Mouse (Mus musculus) adrenal gland, postnatal 4 days (tissue): Measurements from ENCODE around the gene Cmc2. TPM values are rescaled to one million over a fixed set of nuclear protein-coding genes. Genes with fewer than 3 reads are reported as not detected.

ENCODE experiments used
- DNase-seq, 2 experiments: peaks; one replicate each; pipeline ENCODE4 v3.0.0; 2021 to 2022; ENCODE audit warnings: low spot score in 2 of 2, mixed read lengths in 2 of 2
- total RNA-seq, 2 experiments: library from RNA; stranded (reverse); gene quantifications; 2 replicates each; pipeline ENCODE4 v1.2.3; 2021

Cmc2 gene
- total RNA-seq, 2 experiments from 2014 or later: 32.8 to 33.6 TPM

DNA sequence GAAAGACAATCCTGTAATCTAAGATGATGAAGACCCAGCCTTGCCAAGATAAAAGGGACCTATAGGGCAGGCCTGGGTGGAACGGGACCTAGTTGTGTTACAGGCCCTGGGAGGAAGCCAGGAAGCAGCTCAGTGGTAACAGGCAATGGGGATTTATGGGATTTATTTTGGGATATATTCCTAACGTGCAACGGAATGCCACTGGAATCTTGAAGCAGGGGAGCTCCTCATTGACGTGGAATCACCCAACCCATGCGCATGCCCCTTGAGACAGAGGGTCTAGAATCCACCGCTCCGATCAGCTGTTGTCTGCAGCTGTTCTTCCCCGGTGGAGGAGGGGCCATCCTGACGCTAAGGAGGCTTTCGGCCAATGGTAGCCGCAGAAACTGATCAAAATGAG is 69.2 kb downstream of the Cmc2 start:
- no peak for DNase-seq

- no peak for DNase-seq
These were observed 73.2 kb downstream of the Cmc2 start for GRCm38 (mm10) chr8:116848042-116848441.

GRCm38 (mm10) chr8:116842678-116843077 is 78.6 kb downstream of the Cmc2 start:
- no peak for DNase-seq

Other genes with a start within 250 kb of the Cmc2 start
- 10 to 100 TPM; 10.1 to 10.9 TPM for gene Cdyl2, start 188.5 kb downstream of the Cmc2 start, total RNA-seq
- gene Cenpn, start 275 bp upstream of the Cmc2 start, total RNA-seq: 10 to 100 TPM; 16.8 to 18.7 TPM
- gene Atmin, start 21.9 kb upstream of the Cmc2 start, total RNA-seq: 10 to 100 TPM; 20.9 to 23.2 TPM
- gene 1700030J22Rik, start 57.5 kb upstream of the Cmc2 start, total RNA-seq: 1 to 10 TPM in 1 of 2 experiments, under 1 TPM in 1; 0.96 to 1.5 TPM
- 10 to 100 TPM; 93.6 to 96.6 TPM for gene Gcsh, start 72.1 kb upstream of the Cmc2 start, total RNA-seq
- gene Pkd1l2, start 161.0 kb upstream of the Cmc2 start, total RNA-seq: 1 to 10 TPM; 1.5 to 3.1 TPM
- gene Bco1, start 174.4 kb upstream of the Cmc2 start, total RNA-seq: 1 to 10 TPM in 1 of 2 experiments, under 1 TPM in 1; 0.62 to 2.0 TPM
- 10 to 100 TPM; 14.9 to 16.4 TPM for gene Gan, start 236.7 kb upstream of the Cmc2 start, total RNA-seq